Mouse (Mus musculus) forebrain, embryonic 14.5 days (tissue): Measurements from ENCODE around the gene Golga2. TPM values are rescaled to one million over a fixed set of nuclear protein-coding genes. Genes with fewer than 3 reads are reported as not detected.

Experiments used
- ATAC-seq: fragments of 200-750 bp; cut with Nextera tagmentation; 2 replicates; pipeline ENCODE4 v1.8.0; 2017; ENCODE audit warnings: mild to moderate bottlenecking, moderate library complexity
- DNase-seq: peaks from one replicate; pipeline ENCODE4 v3.0.0-alpha.2; 2015; ENCODE audit warnings: low spot score
- H3K27ac ChIP-seq: fragments of 300-500 bp; sonication (generic); 2 replicates; pipeline ENCODE4 v1.5.1; 2014; ENCODE audit warnings: low read depth, mild to moderate bottlenecking, control low read depth, low read length, moderate library complexity
- H3K27me3 ChIP-seq: fragments of 300-500 bp; sonication (generic); replicated peaks from 2 replicates; pipeline ENCODE4 v1.6.1; 2014; ENCODE audit warnings: low read length, control low read depth, mixed read lengths; ENCODE audit not compliant: control insufficient read depth, insufficient read depth
- H3K36me3 ChIP-seq: fragments of 300-500 bp; sonication (generic); 2 replicates; pipeline ENCODE4 v1.6.1; 2014; ENCODE audit warnings: low read length, control low read depth; ENCODE audit not compliant: control insufficient read depth, insufficient read depth
- H3K4me1 ChIP-seq: fragments of 300-500 bp; sonication (generic); 2 replicates; pipeline ENCODE4 v1.6.1; 2014; ENCODE audit warnings: antibody characterized with exemption, low read length, control low read depth; ENCODE audit not compliant: control insufficient read depth, insufficient read depth
- H3K4me2 ChIP-seq: fragments of 300-500 bp; sonication (generic); 2 replicates; pipeline ENCODE4 v1.6.1; 2014; ENCODE audit warnings: mild to moderate bottlenecking, control low read depth, low read length
- H3K4me3 ChIP-seq: fragments of 300-500 bp; sonication (generic); 2 replicates; pipeline ENCODE4 v1.5.1; 2014; ENCODE audit warnings: low read depth, low read length, control low read depth
- H3K9ac ChIP-seq: fragments of 300-500 bp; sonication (generic); 2 replicates; pipeline ENCODE4 v1.6.1; 2014; ENCODE audit warnings: mild to moderate bottlenecking, low read length, control low read depth, moderate library complexity
- H3K9me3 ChIP-seq: fragments of 300-500 bp; sonication (generic); replicated peaks from 2 replicates; pipeline ENCODE4 v1.6.1; 2016; ENCODE audit warnings: low read length, control low read depth, mixed read lengths; ENCODE audit not compliant: control insufficient read depth
- WGBS: fragments of 180-500 bp; shearing (Covaris S2); extraction: QIAGEN DNeasy Blood & Tissue Kit; methylation state at CpG from one replicate; pipeline ENCODE4 v1.1.7; 2014; 5-methylcytosine and 5-hydroxymethylcytosine counted together
- polyA plus RNA-seq: library from polyadenylated mRNA; unstranded; fragments of >200 nt; fragmentation: Nextera tagmentation; extraction: Ambion mirVana; gene quantifications from 2 replicates; pipeline ENCODE4 v1.2.1, GENCODE M21; 2014

Gene Golga2
- polyA plus RNA-seq, 1 experiment from 2014 or later, result 15.5 TPM

DNA sequence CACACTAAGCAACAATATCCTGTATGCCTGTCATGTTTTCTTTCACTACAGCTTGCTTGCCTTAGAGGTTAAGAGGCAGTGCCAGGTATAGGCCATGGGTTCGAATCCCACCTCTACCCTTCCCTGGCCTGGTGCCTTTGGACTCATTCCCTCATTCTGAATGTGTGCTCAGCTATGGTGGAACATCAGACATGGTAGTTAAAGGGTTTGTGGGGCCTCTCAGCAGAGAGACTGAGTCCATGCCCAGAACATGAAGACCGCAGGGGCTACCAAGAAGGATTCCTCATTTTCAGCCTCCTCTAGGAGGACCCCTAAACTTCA, 56.1 kb downstream of the Golga2 start:
- H3K4me2 ChIP-seq, result no peak overlapping the region
- ATAC-seq (no peak), DNase-seq (no peak)
- no peak overlapping the region for H3K9ac ChIP-seq
- no peaks in the 10 kb centered on the region for H3K36me3 ChIP-seq
- 94% methylated on average over 2 of the region's 2 CpGs for WGBS
- peaks cover 7% of the 10 kb centered on the region for H3K4me1 ChIP-seq
- no peaks in the 10 kb centered on the region for H3K9me3 ChIP-seq
- no peak overlapping the region for H3K27ac ChIP-seq
- no peaks in the 10 kb centered on the region for H3K27me3 ChIP-seq
- no peak overlapping the region for H3K4me3 ChIP-seq

GRCm38 (mm10) chr2:32344056-32344455, 56.9 kb downstream of the Golga2 start:
- WGBS, result 57% methylated on average over 10 of the region's 10 CpGs
- Histone ChIP-seq H3K4me3 (no peak overlapping the region), H3K9ac (no peak overlapping the region), H3K36me3 (no peaks in the 10 kb centered on the region), H3K27ac (no peak overlapping the region), H3K4me1 (peaks cover 7% of the 10 kb centered on the region), H3K4me2 (no peak overlapping the region), H3K27me3 (no peaks in the 10 kb centered on the region), H3K9me3 (no peaks in the 10 kb centered on the region)
- ATAC-seq (0 out of 2 replicates have a peak, but pooled peaks have one; percentile 44), DNase-seq (peak; percentile 44)

DNA sequence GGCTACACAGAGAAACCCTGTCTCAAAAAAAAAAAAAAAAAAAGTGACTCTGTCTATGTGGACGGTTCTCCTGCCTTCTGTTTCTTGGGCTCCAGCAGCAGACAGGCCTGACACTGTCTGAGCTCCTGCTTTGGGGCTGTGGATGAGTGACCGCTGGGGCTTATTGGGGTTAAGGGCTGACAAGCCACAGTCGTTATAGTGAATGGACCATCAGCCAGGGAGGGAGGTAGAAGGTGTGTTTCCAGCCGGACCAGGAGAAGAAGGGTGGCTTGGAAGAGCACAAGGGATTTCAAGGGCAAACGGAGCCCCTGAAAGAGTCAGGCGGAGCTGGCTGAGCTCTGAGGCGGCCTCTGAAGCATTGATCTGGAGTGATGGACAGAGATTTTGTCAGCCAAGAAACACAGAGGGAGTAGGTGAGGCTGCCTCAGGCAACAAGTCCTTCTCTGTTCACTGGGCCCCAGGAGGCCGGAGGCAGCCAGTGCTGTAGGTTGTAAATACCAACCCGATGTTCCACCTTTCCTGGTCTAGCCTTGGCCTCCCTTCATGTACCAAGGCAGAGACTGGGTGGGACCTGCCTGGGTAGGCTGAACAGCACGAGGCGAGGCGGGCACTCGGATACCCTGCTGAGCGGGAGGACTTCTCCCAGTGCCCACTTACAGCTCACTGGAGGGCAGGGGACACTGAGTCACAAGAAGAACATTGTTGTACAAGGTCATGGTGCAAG, 57.6 kb downstream of the Golga2 start:
- ATAC-seq (no peak), DNase-seq (no peak)
- no peak overlapping the region for H3K27ac ChIP-seq
- no peaks in the 10 kb centered on the region for H3K9me3 ChIP-seq
- H3K4me1 ChIP-seq, result peaks cover 7% of the 10 kb centered on the region
- H3K36me3 ChIP-seq, result no peaks in the 10 kb centered on the region
- no peak overlapping the region for H3K9ac ChIP-seq
- H3K4me3 ChIP-seq, result no peak overlapping the region
- no peaks in the 10 kb centered on the region for H3K27me3 ChIP-seq
- WGBS, result 66% methylated on average over 14 of the region's 14 CpGs
- no peak overlapping the region for H3K4me2 ChIP-seq

- H3K4me3 ChIP-seq, result no peak overlapping the region
- no peaks in the 10 kb centered on the region for H3K36me3 ChIP-seq
- H3K9ac ChIP-seq, result no peak overlapping the region
- peaks cover 10% of the 10 kb centered on the region for H3K4me1 ChIP-seq
- 80% methylated on average over 6 of the region's 6 CpGs for WGBS
- H3K27ac ChIP-seq, result no peak overlapping the region
- no peak overlapping the region for H3K4me2 ChIP-seq
- H3K9me3 ChIP-seq, result no peaks in the 10 kb centered on the region
- no peak for ATAC-seq
- no peaks in the 10 kb centered on the region for H3K27me3 ChIP-seq
- DNase-seq, result no peak
These were observed 59.8 kb downstream of the Golga2 start for GRCm38 (mm10) chr2:32347019-32347418.

GRCm38 (mm10) chr2:32348311-32348710, 61.1 kb downstream of the Golga2 start:
- H3K4me1 ChIP-seq, result peaks cover 9% of the 10 kb centered on the region; the same call in 1 of the 2 replicates
- no peak overlapping the region for H3K9ac ChIP-seq
- ATAC-seq (no peak), DNase-seq (no peak)
- H3K9me3 ChIP-seq, result no peaks in the 10 kb centered on the region
- H3K27me3 ChIP-seq, result no peaks in the 10 kb centered on the region
- H3K4me3 ChIP-seq, result no peak overlapping the region
- H3K36me3 ChIP-seq, result no peaks in the 10 kb centered on the region
- no peak overlapping the region for H3K27ac ChIP-seq
- WGBS, result 88% methylated on average over 11 of the region's 11 CpGs
- no peak overlapping the region for H3K4me2 ChIP-seq

DNA sequence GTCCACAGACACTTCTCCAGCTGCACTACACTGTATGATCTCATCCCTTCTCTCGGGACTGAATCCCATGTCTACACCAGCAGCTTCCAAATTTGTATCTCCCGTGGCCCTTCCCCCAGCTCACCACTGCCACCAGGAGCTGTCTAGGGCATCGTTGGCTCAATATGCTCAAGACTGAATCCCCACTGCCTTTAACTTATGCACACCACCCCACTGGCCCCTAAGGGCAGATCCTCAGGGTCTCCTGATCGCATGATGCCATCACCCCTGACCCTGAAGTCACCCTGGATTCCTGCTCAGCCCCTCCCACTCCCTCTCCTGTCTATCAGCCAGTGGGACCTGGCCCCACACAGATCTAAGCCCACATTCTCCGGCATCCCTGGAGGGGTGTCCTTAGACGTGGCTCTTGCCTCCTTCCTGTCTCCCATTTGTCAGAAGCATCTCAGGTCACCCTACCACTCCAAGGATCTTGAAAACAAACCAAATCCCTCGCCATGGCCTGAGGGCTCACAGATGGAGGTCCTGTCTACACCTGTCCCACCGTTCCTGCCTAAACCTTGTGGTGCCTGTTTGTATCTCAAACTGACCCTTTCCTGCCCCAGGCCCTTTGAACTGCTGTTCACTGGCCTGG, 62.6 kb downstream of the Golga2 start:
- H3K4me3 ChIP-seq, result no peak overlapping the region
- H3K27me3 ChIP-seq, result no peaks in the 10 kb centered on the region
- H3K27ac ChIP-seq, result no peak overlapping the region
- WGBS, result 69% methylated on average over 8 of the region's 8 CpGs
- H3K9me3 ChIP-seq, result no peaks in the 10 kb centered on the region
- DNase-seq (no peak), ATAC-seq (no peak)
- H3K9ac ChIP-seq, result no peak overlapping the region
- H3K4me1 ChIP-seq, result peaks cover 10% of the 10 kb centered on the region; the same call in 1 of the 2 replicates
- H3K4me2 ChIP-seq, result no peak overlapping the region
- H3K36me3 ChIP-seq, result no peaks in the 10 kb centered on the region

DNA sequence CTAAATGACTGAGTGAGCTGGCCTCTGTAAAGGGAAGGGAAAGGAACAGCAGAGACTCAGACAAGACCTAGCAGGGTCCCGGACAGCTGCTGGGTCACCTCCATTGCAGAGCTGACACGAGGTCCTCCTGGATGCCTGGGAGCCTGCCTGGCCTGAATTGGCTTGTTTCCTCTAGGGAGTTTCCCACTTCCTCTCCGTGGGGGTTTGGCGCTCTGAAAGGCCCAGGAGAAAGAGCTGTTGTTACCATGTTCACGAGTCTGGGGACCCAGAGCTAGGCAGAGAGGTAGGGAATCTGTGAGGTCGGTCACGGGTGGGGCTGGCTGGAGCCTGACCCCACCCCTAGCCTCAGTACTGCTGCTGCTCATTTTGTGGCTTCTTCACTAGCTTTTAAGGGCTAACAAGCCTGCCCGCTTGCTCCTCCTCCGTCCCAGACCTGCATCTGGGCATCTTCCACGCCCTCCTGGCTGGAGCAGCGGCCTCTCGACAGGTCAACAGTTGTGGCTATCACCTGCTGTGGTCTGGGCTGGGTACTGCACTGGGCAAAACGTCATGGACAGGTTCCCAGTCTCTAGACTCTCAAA, 63.4 kb downstream of the Golga2 start:
- no peak overlapping the region; the same call in 1 of the 2 replicates for H3K9ac ChIP-seq
- 53% methylated on average over 13 of the region's 13 CpGs for WGBS
- ATAC-seq (no peak), DNase-seq (no peak)
- peaks cover 10% of the 10 kb centered on the region; the same call in 1 of the 2 replicates for H3K4me1 ChIP-seq
- no peaks in the 10 kb centered on the region for H3K9me3 ChIP-seq
- no peaks in the 10 kb centered on the region for H3K36me3 ChIP-seq
- no peak overlapping the region for H3K4me3 ChIP-seq
- H3K4me2 ChIP-seq, result no peak overlapping the region
- no peaks in the 10 kb centered on the region for H3K27me3 ChIP-seq
- H3K27ac ChIP-seq, result no peak overlapping the region

GRCm38 (mm10) chr2:32351471-32351961, 64.3 kb downstream of the Golga2 start:
- peak overlapping the region; percentile 82 for H3K9ac ChIP-seq
- no peaks in the 10 kb centered on the region for H3K27me3 ChIP-seq
- H3K4me2 ChIP-seq, result peak overlapping the region; percentile 90
- H3K9me3 ChIP-seq, result no peaks in the 10 kb centered on the region
- H3K4me1 ChIP-seq, result peaks cover 10% of the 10 kb centered on the region; the same call in 1 of the 2 replicates
- peak overlapping the region; percentile 60 for H3K4me3 ChIP-seq
- DNase-seq (no peak), ATAC-seq (no peak)
- peak overlapping the region; percentile 79; the same call in 1 of the 2 replicates for H3K27ac ChIP-seq
- H3K36me3 ChIP-seq, result no peaks in the 10 kb centered on the region
- 47% methylated on average over 9 of the region's 9 CpGs for WGBS
